Mouse (Mus musculus) lung, adult 2 months (tissue): ENCODE results near the gene Meox1. TPM values are rescaled to one million over a fixed set of nuclear protein-coding genes. Genes with fewer than 3 reads are reported as not detected.

ENCODE experiments used
- DNase-seq: peaks from one replicate; pipeline ENCODE4 v3.0.0; 2022
- H3K4me1 ChIP-seq: fragments of 200-500 bp; 2 replicates; pipeline ENCODE4 v1.6.1; 2011; ENCODE audit warnings: low read length; ENCODE audit not compliant: control insufficient read depth, insufficient read depth
- H3K4me3 ChIP-seq: fragments of 200-500 bp; replicated peaks from 2 replicates; pipeline ENCODE3; 2011; ENCODE audit warnings: low read depth, mild to moderate bottlenecking, control low read depth, low read length; ENCODE audit errors: extremely low read depth
- CTCF ChIP-seq: fragments of 200-500 bp; IDR thresholded peaks from 2 replicates; pipeline ENCODE4 v1.5.1; 2011; ENCODE audit warnings: mild to moderate bottlenecking, low read length, control low read depth; ENCODE audit not compliant: insufficient read depth
- POLR2A ChIP-seq: fragments of 200-500 bp; IDR thresholded peaks from 2 replicates; pipeline ENCODE4 v1.6.1; 2011; ENCODE audit warnings: low read depth, mild to moderate bottlenecking, control low read depth, low read length, borderline replicate concordance; ENCODE audit errors: extremely low read depth
- WGBS: fragments of 180-500 bp; shearing (Covaris S2); methylation state at CpG from one replicate; pipeline ENCODE4 v1.1.7; 2018; 5-methylcytosine and 5-hydroxymethylcytosine counted together
- polyA plus RNA-seq: library from polyadenylated mRNA; depleted of rRNA; stranded (reverse); fragments of >200 nt; gene quantifications from 2 replicates; pipeline ENCODE4 v1.2.3, GENCODE M21; 2012

Meox1 gene
- polyA plus RNA-seq, 1 experiment, result 4.3 TPM

- no peak overlapping the region for H3K4me3 ChIP-seq
- TF ChIP-seq POLR2A, result no peak
- H3K4me1 ChIP-seq, result peaks cover 10% of the 10 kb centered on the region
- 38% methylated on average over 6 of the region's 6 CpGs for WGBS
- DNase-seq, result no peak
These were observed 8.3 kb downstream of the Meox1 start for GRCm38 (mm10) chr11:101885881-101886319.

- Histone ChIP-seq H3K4me1 (peaks cover 14% of the 10 kb centered on the region), H3K4me3 (no peak overlapping the region)
- 9% methylated on average over 6 of the region's 6 CpGs for whole genome bisulfite sequencing
- no peak for DNase-seq
- TF ChIP-seq CTCF (no peak), POLR2A (0 out of 2 replicates have a peak, but pooled peaks have one; percentile 23)
These were observed 8.9 kb downstream of the Meox1 start for GRCm38 (mm10) chr11:101885232-101885631.

GRCm38 (mm10) chr11:101883911-101884310 lies 10.3 kb downstream of the Meox1 start:
- WGBS, result 81% methylated on average over 2 of the region's 2 CpGs
- H3K4me3 ChIP-seq, result no peak overlapping the region
- no peak for DNase-seq
- peaks cover 17% of the 10 kb centered on the region for H3K4me1 ChIP-seq
- no peak for TF ChIP-seq POLR2A

GRCm38 (mm10) chr11:101882500-101883290 lies 11.5 kb downstream of the Meox1 start:
- no peak for TF ChIP-seq POLR2A
- TF ChIP-seq CTCF, result no peak
- DNase-seq, result no peak
- H3K4me3 ChIP-seq, result no peak overlapping the region
- WGBS, result 83% methylated on average over 11 of the region's 11 CpGs
- H3K4me1 ChIP-seq, result peaks cover 17% of the 10 kb centered on the region

GRCm38 (mm10) chr11:101881604-101882071 lies 12.5 kb downstream of the Meox1 start:
- H3K4me1 ChIP-seq, result peaks cover 17% of the 10 kb centered on the region
- peak; percentile 64 for DNase-seq

DNA sequence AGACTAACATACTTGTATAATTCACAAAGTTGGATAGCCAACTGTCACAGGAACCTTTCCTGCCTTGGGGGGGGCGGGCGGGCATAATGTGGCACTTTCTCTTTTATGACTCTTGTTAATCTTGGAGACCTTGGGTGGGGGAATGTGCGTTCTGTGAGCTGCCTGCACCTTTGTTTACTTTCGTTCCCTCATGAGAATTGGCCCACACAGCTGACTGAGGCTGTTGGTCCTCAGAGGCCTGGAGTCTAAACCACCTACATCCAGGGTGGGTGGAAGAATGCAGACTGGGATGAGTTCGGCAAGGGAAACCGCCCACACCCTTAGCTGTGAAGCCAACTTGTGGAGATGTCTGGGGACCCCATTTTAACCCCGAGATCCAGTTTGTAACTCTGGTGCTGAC lies 13.0 kb downstream of the Meox1 start:
- WGBS, result 25% methylated on average over 7 of the region's 7 CpGs
- no peak for DNase-seq
- Histone ChIP-seq H3K4me3 (no peak overlapping the region), H3K4me1 (peaks cover 16% of the 10 kb centered on the region)
- TF ChIP-seq CTCF (no peak), POLR2A (no peak)

More at GRCm38 (mm10) chr11:101881604-101882071, 12.5 kb downstream of the Meox1 start:
- TF ChIP-seq CTCF, result no peak
- no peak for TF ChIP-seq POLR2A
- peak overlapping the region; percentile 8 for H3K4me3 ChIP-seq
- 7% methylated on average over 24 of the region's 24 CpGs for WGBS

- Histone ChIP-seq H3K4me1 (peaks cover 13% of the 10 kb centered on the region), H3K4me3 (no peak overlapping the region)
- TF ChIP-seq CTCF, result no peak
- TF ChIP-seq POLR2A, result no peak
- no peak for DNase-seq
- WGBS, result 67% methylated on average over 4 of the region's 4 CpGs
These were observed 14.5 kb downstream of the Meox1 start for GRCm38 (mm10) chr11:101879672-101880071.

DNA sequence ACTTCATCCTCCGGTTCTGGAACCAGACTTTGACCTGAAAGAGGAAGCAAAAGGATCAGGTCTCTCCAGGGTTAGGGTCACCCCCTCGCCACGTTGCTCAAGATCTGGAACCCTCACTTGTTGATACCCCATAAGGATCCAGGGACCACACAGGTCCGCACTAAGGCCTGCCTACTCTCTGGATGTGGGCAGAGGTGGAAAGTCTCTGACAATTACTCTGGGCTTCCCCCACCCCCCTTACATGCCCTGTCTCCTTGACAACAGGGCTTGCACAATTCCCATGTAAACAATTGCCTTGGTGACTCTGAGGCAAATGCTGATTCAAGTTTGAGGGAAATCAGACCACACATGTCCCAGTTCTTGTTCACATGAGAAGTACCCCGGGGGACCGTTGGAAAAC lies 15.5 kb downstream of the Meox1 start:
- Histone ChIP-seq H3K4me3 (no peak overlapping the region), H3K4me1 (peaks cover 12% of the 10 kb centered on the region)
- 38% methylated on average over 6 of the region's 6 CpGs for WGBS
- TF ChIP-seq CTCF (no peak), POLR2A (no peak)
- DNase-seq, result peak; percentile 24

DNA sequence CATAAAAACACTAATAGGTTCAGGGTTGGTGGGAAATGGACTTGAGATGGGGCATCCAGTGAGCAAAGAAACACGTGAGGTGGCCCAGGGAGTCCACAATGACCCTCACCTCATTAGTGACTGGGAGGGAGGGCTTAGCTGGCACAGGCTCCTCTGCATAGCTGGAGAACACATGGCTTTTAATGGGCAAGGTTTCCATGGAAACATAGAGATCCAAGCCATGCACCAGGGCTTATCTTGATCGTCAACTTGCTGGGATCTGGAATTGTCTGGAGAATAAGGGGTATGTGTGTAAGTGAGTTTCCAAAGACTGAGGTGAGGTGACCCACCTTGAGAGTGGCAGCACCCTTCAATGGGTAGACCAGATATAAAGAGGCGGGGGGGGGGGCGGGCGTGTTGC lies 19.2 kb downstream of the Meox1 start:
- TF ChIP-seq CTCF (no peak), POLR2A (no peak)
- no peak for DNase-seq
- no peak overlapping the region for H3K4me3 ChIP-seq
- peaks cover 3% of the 10 kb centered on the region for H3K4me1 ChIP-seq
- 71% methylated on average over 5 of the region's 5 CpGs for WGBS

DNA sequence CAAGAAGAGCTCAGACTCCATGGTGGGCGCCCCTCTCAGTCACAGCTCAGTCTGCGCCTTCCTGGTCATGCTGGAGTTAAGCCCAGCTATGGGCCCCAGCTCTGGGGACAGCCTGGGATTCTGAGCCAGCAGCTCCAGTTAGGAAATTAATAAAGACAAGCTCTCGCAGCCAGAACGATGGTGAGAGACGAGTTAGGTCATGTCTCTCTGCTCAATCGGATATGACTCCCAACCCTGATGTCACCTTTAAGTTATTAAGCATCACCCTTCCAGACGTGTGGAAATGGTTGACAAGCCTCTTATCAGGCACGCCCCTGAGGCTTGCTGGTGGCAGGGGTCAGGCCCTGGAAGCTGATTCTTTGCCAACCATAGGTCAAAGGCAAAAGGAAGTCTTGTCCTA lies 20.3 kb downstream of the Meox1 start:
- DNase-seq, result no peak
- WGBS, result 56% methylated on average over 8 of the region's 8 CpGs
- H3K4me1 ChIP-seq, result no peaks in the 10 kb centered on the region
- TF ChIP-seq POLR2A (no peak), CTCF (no peak)
- H3K4me3 ChIP-seq, result no peak overlapping the region
